Mouse (Mus musculus) spleen, adult 2 months (tissue): ENCODE data around the gene Cat. TPM values are rescaled to one million over a fixed set of nuclear protein-coding genes. Genes with fewer than 3 reads are reported as not detected.

Source experiments
- DNase-seq, 2 experiments: peaks; one replicate each; pipeline versions ENCODE4 v3.0.0 to v3.0.0-alpha.2; 2012 to 2021; ENCODE audit warnings: low spot score in 2 of 2, low read depth in 1 of 2
- H3K27ac ChIP-seq: fragments of 200-500 bp; 2 replicates; pipeline ENCODE4 v1.5.1; 2012; ENCODE audit warnings: low read length, inconsistent platforms; ENCODE audit not compliant: insufficient read depth
- H3K27me3 ChIP-seq: fragments of 200-500 bp; 2 replicates; pipeline ENCODE4 v1.6.1; 2012; ENCODE audit warnings: mild to moderate bottlenecking, moderate library complexity, low read length, inconsistent platforms; ENCODE audit not compliant: control insufficient read depth, insufficient read depth
- H3K36me3 ChIP-seq: fragments of 200-500 bp; 2 replicates; pipeline ENCODE4 v1.6.1; 2012; ENCODE audit warnings: mild to moderate bottlenecking, low read length, inconsistent platforms; ENCODE audit not compliant: control insufficient read depth, insufficient read depth
- H3K4me1 ChIP-seq: fragments of 200-500 bp; 2 replicates; pipeline ENCODE4 v1.6.1; 2011; ENCODE audit warnings: inconsistent platforms; ENCODE audit not compliant: control insufficient read depth, insufficient read depth, insufficient read length
- H3K4me3 ChIP-seq: fragments of 200-500 bp; 2 replicates; pipeline ENCODE4 v1.5.1; 2011; ENCODE audit warnings: mild to moderate bottlenecking, inconsistent platforms; ENCODE audit not compliant: insufficient read depth, insufficient read length; ENCODE audit errors: extremely low read depth
- CTCF ChIP-seq: fragments of 200-500 bp; IDR thresholded peaks from 2 replicates; pipeline ENCODE4 v1.5.1; 2011; ENCODE audit warnings: mild to moderate bottlenecking, inconsistent platforms; ENCODE audit not compliant: insufficient read depth, insufficient read length, insufficient replicate concordance; ENCODE audit errors: extremely low read depth
- POLR2A ChIP-seq: fragments of 200-500 bp; IDR thresholded peaks from 2 replicates; pipeline ENCODE4 v1.6.1; 2011; ENCODE audit warnings: low read depth, low read length, inconsistent platforms
- WGBS: fragments of 180-500 bp; shearing (Covaris S2); methylation state at CpG from one replicate; pipeline ENCODE4 v1.1.7; 2018; 5-methylcytosine and 5-hydroxymethylcytosine counted together
- polyA plus RNA-seq: library from polyadenylated mRNA; depleted of rRNA; stranded (reverse); fragments of >200 nt; gene quantifications from 2 replicates; pipeline ENCODE4 v1.2.3, GENCODE M21; 2012; rRNA removed

The Cat gene
- 48.1 and 62.9 TPM in 2 replicates for polyA plus RNA-seq

GRCm38 (mm10) chr2:103484617-103485401 lies at the start of gene Cat:
Gene Cat (minus strand): TSS chr2:103485160.
- Histone ChIP-seq H3K4me3 (peak within 1 kb of the TSS; percentile 99), H3K4me1 (peaks cover 7% of the 10 kb centered on the region), H3K36me3 (no peaks in the 10 kb centered on the region), H3K27me3 (no peaks in the 10 kb centered on the region), H3K27ac (peak within 1 kb of the TSS; percentile 97)
- TF ChIP-seq POLR2A = peak; percentile 88
- TF ChIP-seq CTCF = no peak
- WGBS = under 1% methylated on average over 41 of the region's 41 CpGs
- peak; percentile 69 to 92 for DNase-seq

GRCm38 (mm10) chr2:103525596-103525995 lies 40.6 kb upstream of the Cat start:
- H3K27me3 ChIP-seq = no peaks in the 10 kb centered on the region
- WGBS = 83% methylated on average over 1 of the region's 1 CpGs
- no peaks in the 10 kb centered on the region for H3K4me1 ChIP-seq
- TF ChIP-seq CTCF (no peak), POLR2A (no peak)
- no peaks in the 10 kb centered on the region for H3K36me3 ChIP-seq
- no peak overlapping the region for H3K27ac ChIP-seq
- no peak overlapping the region for H3K4me3 ChIP-seq
- DNase-seq = no peak

GRCm38 (mm10) chr2:103516472-103516871 lies 31.5 kb upstream of the Cat start:
- TF ChIP-seq POLR2A = no peak
- no peak for TF ChIP-seq CTCF
- DNase-seq = no peak
- 84% methylated on average over 1 of the region's 1 CpGs for WGBS
- H3K4me3 ChIP-seq = no peak overlapping the region
- no peaks in the 10 kb centered on the region for H3K36me3 ChIP-seq
- no peak overlapping the region for H3K27ac ChIP-seq
- no peaks in the 10 kb centered on the region for H3K27me3 ChIP-seq
- H3K4me1 ChIP-seq = no peaks in the 10 kb centered on the region

GRCm38 (mm10) chr2:103515513-103516180 lies 30.7 kb upstream of the Cat start:
- WGBS = 77% methylated on average over 6 of the region's 6 CpGs
- no peaks in the 10 kb centered on the region for H3K36me3 ChIP-seq
- TF ChIP-seq POLR2A (no peak), CTCF (no peak)
- no peak overlapping the region for H3K27ac ChIP-seq
- H3K27me3 ChIP-seq = no peaks in the 10 kb centered on the region
- no peak for DNase-seq
- no peaks in the 10 kb centered on the region for H3K4me1 ChIP-seq
- H3K4me3 ChIP-seq = no peak overlapping the region

GRCm38 (mm10) chr2:103512066-103512795 lies 27.3 kb upstream of the Cat start:
- no peak for DNase-seq
- TF ChIP-seq CTCF (no peak), POLR2A (no peak)
- H3K27me3 ChIP-seq = no peaks in the 10 kb centered on the region
- 87% methylated on average over 5 of the region's 5 CpGs for WGBS
- H3K4me1 ChIP-seq = no peaks in the 10 kb centered on the region
- no peaks in the 10 kb centered on the region for H3K36me3 ChIP-seq
- H3K4me3 ChIP-seq = no peak overlapping the region
- H3K27ac ChIP-seq = no peak overlapping the region

- DNase-seq = no peak
- WGBS = 83% methylated on average over 1 of the region's 1 CpGs
- Histone ChIP-seq H3K36me3 (no peaks in the 10 kb centered on the region), H3K27ac (no peak overlapping the region), H3K27me3 (no peaks in the 10 kb centered on the region), H3K4me1 (no peaks in the 10 kb centered on the region), H3K4me3 (no peak overlapping the region)
- TF ChIP-seq POLR2A (no peak), CTCF (no peak)
These were observed 26.7 kb upstream of the Cat start for GRCm38 (mm10) chr2:103511631-103512030.

- Histone ChIP-seq H3K27me3 (no peaks in the 10 kb centered on the region), H3K27ac (no peak overlapping the region), H3K36me3 (no peaks in the 10 kb centered on the region), H3K4me1 (no peaks in the 10 kb centered on the region), H3K4me3 (no peak overlapping the region)
- DNase-seq = no peak
- TF ChIP-seq CTCF = no peak
- no peak for TF ChIP-seq POLR2A
- 85% methylated on average over 1 of the region's 1 CpGs for whole genome bisulfite sequencing
These were observed 26.1 kb upstream of the Cat start for GRCm38 (mm10) chr2:103511042-103511441.
